Mouse (Mus musculus): ENCODE results near the gene Fam178b. TPM values are rescaled to one million over a fixed set of nuclear protein-coding genes. Genes with fewer than 3 reads are reported as not detected.

Gene Fam178b
- polyA plus RNA-seq, 1 experiment from 2014 or later, result not detected

- no peaks in the 10 kb centered on the region for H3K36me3 ChIP-seq (ENCODE audit: control insufficient read depth, insufficient read depth, low read length)
- DNase-seq (ENCODE audit: low spot score), result no peak
- H3K27me3 ChIP-seq (ENCODE audit: control insufficient read depth, insufficient read depth, low read length), result no peaks in the 10 kb centered on the region
- no peaks in the 10 kb centered on the region for H3K4me1 ChIP-seq (replicated peaks; ENCODE audit: control insufficient read depth, insufficient read depth, low read length)
- no peaks in the 10 kb centered on the region for H3K9me3 ChIP-seq (ENCODE audit: control insufficient read depth, low read length)
- 8% methylated on average over 2 of the region's 2 CpGs for WGBS
- ATAC-seq (replicated peaks; ENCODE audit: low FRiP score), result no peak
- no peak overlapping the region for H3K27ac ChIP-seq (ENCODE audit: low read depth, low read length)
- no peak overlapping the region for H3K4me2 ChIP-seq (ENCODE audit: low read depth, low read length, severe bottlenecking)
- H3K4me3 ChIP-seq (ENCODE audit: low read depth, low read length), result no peak overlapping the region
- no peak overlapping the region for H3K9ac ChIP-seq (ENCODE audit: low read length)
Observed at GRCm38 (mm10) chr1:36566425-36566824, 116.6 kb downstream of the Fam178b start.

GRCm38 (mm10) chr1:36564101-36564500, 118.9 kb downstream of the Fam178b start:
- 82% methylated on average over 6 of the region's 6 CpGs for WGBS
- H3K9me3 ChIP-seq (ENCODE audit: control insufficient read depth, low read length), result no peaks in the 10 kb centered on the region
- H3K36me3 ChIP-seq (ENCODE audit: control insufficient read depth, insufficient read depth, low read length), result no peaks in the 10 kb centered on the region
- DNase-seq (ENCODE audit: low spot score) (no peak), ATAC-seq (replicated peaks; ENCODE audit: low FRiP score) (no peak)
- H3K27ac ChIP-seq (ENCODE audit: low read depth, low read length), result no peak overlapping the region
- H3K4me1 ChIP-seq (replicated peaks; ENCODE audit: control insufficient read depth, insufficient read depth, low read length), result peaks cover under 1% of the 10 kb centered on the region
- no peak overlapping the region for H3K4me3 ChIP-seq (ENCODE audit: low read depth, low read length)
- H3K27me3 ChIP-seq (ENCODE audit: control insufficient read depth, insufficient read depth, low read length), result no peaks in the 10 kb centered on the region
- no peak overlapping the region for H3K4me2 ChIP-seq (ENCODE audit: low read depth, low read length, severe bottlenecking)
- no peak overlapping the region for H3K9ac ChIP-seq (ENCODE audit: low read length)

GRCm38 (mm10) chr1:36563632-36564031, 119.4 kb downstream of the Fam178b start:
- no peak overlapping the region for H3K9ac ChIP-seq (ENCODE audit: low read length)
- 76% methylated on average over 4 of the region's 4 CpGs for WGBS
- H3K4me1 ChIP-seq (replicated peaks; ENCODE audit: control insufficient read depth, insufficient read depth, low read length), result peaks cover 5% of the 10 kb centered on the region

GRCm38 (mm10) chr1:36563197-36563596, 119.8 kb downstream of the Fam178b start:
- Histone ChIP-seq H3K4me3 (ENCODE audit: low read depth, low read length) (no peak overlapping the region), H3K9me3 (ENCODE audit: control insufficient read depth, low read length) (no peaks in the 10 kb centered on the region), H3K27me3 (ENCODE audit: control insufficient read depth, insufficient read depth, low read length) (no peaks in the 10 kb centered on the region; the same call in 1 of the 2 replicates), H3K27ac (ENCODE audit: low read depth, low read length) (no peak overlapping the region), H3K36me3 (ENCODE audit: control insufficient read depth, insufficient read depth, low read length) (no peaks in the 10 kb centered on the region), H3K4me1 (replicated peaks; ENCODE audit: control insufficient read depth, insufficient read depth, low read length) (peaks cover 7% of the 10 kb centered on the region), H3K9ac (ENCODE audit: low read length) (no peak overlapping the region), H3K4me2 (ENCODE audit: low read depth, low read length, severe bottlenecking) (no peak overlapping the region)
- WGBS, result 82% methylated on average over 2 of the region's 2 CpGs
- ATAC-seq (replicated peaks; ENCODE audit: low FRiP score), result no peak
- no peak for DNase-seq (ENCODE audit: low spot score)

More at GRCm38 (mm10) chr1:36563632-36564031, 119.4 kb downstream of the Fam178b start:
- Histone ChIP-seq H3K9me3 (ENCODE audit: control insufficient read depth, low read length) (no peaks in the 10 kb centered on the region), H3K4me3 (ENCODE audit: low read depth, low read length) (no peak overlapping the region), H3K27ac (ENCODE audit: low read depth, low read length) (no peak overlapping the region), H3K4me2 (ENCODE audit: low read depth, low read length, severe bottlenecking) (no peak overlapping the region), H3K27me3 (ENCODE audit: control insufficient read depth, insufficient read depth, low read length) (no peaks in the 10 kb centered on the region; the same call in 1 of the 2 replicates), H3K36me3 (ENCODE audit: control insufficient read depth, insufficient read depth, low read length) (no peaks in the 10 kb centered on the region)
- ATAC-seq (replicated peaks; ENCODE audit: low FRiP score) (no peak), DNase-seq (ENCODE audit: low spot score) (no peak)

DNA sequence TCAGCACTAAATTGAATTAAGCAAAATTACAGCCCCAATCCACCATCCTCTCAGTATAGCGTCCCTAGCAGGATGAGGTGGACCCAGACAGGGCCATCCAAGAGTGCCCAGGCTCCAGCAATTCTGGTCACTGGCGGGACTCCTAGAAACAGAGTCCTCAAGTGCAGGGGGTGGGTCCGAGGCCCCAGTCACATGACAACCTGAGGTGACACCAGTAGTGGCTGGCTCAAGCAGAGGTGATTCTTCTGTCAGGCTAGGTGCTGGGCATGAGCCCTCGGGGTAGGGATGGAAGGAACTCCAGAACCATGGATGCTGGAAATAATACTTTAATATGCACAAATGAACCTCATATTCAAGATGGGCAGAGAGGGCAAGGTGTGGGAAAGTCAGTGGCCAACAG, 120.6 kb downstream of the Fam178b start:
- no peak overlapping the region for H3K4me3 ChIP-seq (ENCODE audit: low read depth, low read length)
- H3K4me1 ChIP-seq (replicated peaks; ENCODE audit: control insufficient read depth, insufficient read depth, low read length), result peaks cover 7% of the 10 kb centered on the region

DNA sequence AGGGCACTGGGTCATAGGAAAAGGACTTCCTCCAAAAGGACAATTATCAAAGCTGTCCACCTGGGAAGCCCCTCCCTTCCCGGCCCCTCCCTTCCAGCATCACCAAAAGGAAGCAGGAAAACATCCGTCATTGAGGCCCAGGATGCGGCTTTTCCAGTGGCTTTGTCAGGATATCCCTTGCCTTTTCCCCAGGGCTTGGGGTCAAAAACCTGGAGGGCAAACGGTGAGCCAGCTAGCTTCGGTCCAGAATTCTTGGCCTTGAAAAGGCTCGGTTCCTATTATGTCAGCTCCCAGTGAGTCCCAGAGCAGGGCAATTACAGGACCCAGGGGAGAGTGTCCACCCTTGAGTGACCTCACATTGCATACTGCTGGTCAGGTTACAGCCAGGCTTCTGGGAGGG, 122.1 kb downstream of the Fam178b start:
- no peak overlapping the region for H3K4me3 ChIP-seq (ENCODE audit: low read depth, low read length)
- 72% methylated on average over 6 of the region's 6 CpGs for WGBS
- H3K9ac ChIP-seq (ENCODE audit: low read length), result no peak overlapping the region
- H3K9me3 ChIP-seq (ENCODE audit: control insufficient read depth, low read length), result no peaks in the 10 kb centered on the region
- ATAC-seq (replicated peaks; ENCODE audit: low FRiP score) (no peak), DNase-seq (ENCODE audit: low spot score) (no peak)
- no peaks in the 10 kb centered on the region for H3K36me3 ChIP-seq (ENCODE audit: control insufficient read depth, insufficient read depth, low read length)
- H3K27me3 ChIP-seq (ENCODE audit: control insufficient read depth, insufficient read depth, low read length), result no peaks in the 10 kb centered on the region; the same call in 1 of the 2 replicates
- H3K4me2 ChIP-seq (ENCODE audit: low read depth, low read length, severe bottlenecking), result no peak overlapping the region
- H3K4me1 ChIP-seq (replicated peaks; ENCODE audit: control insufficient read depth, insufficient read depth, low read length), result peaks cover 7% of the 10 kb centered on the region
- H3K27ac ChIP-seq (ENCODE audit: low read depth, low read length), result no peak overlapping the region

More for the DNA sequence above, 120.6 kb downstream of the Fam178b start:
- ATAC-seq (replicated peaks; ENCODE audit: low FRiP score), result no peak
- Histone ChIP-seq H3K9me3 (ENCODE audit: control insufficient read depth, low read length) (no peaks in the 10 kb centered on the region), H3K27me3 (ENCODE audit: control insufficient read depth, insufficient read depth, low read length) (no peaks in the 10 kb centered on the region; the same call in 1 of the 2 replicates), H3K36me3 (ENCODE audit: control insufficient read depth, insufficient read depth, low read length) (no peaks in the 10 kb centered on the region), H3K27ac (ENCODE audit: low read depth, low read length) (no peak overlapping the region), H3K4me2 (ENCODE audit: low read depth, low read length, severe bottlenecking) (no peak overlapping the region), H3K9ac (ENCODE audit: low read length) (no peak overlapping the region)
- DNase-seq (ENCODE audit: low spot score), result no peak
- WGBS, result 77% methylated on average over 4 of the region's 4 CpGs

DNA sequence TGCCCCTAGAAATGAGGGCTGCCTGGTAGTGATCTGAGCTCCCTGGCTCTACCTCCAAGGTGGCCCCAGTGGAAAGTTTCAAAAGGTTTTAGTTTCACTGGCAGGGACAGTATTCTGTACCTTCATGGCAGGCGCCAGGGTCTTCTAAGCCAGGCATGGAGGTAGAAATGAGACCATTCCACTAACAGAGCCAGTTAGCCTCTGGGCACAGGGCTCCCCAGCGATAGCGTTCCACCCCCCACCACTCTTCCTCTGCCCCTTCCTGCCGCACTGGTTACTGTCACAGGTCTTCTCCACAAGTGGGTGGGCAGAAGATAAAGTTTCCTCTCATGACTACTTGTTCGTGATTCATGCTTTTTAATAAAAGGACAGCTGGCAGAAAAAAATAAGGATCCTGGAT, 123.1 kb downstream of the Fam178b start:
- no peak for ATAC-seq (replicated peaks; ENCODE audit: low FRiP score)
- no peaks in the 10 kb centered on the region; the same call in 1 of the 2 replicates for H3K27me3 ChIP-seq (ENCODE audit: control insufficient read depth, insufficient read depth, low read length)
- H3K9ac ChIP-seq (ENCODE audit: low read length), result no peak overlapping the region
- H3K9me3 ChIP-seq (ENCODE audit: control insufficient read depth, low read length), result no peaks in the 10 kb centered on the region
- H3K4me1 ChIP-seq (replicated peaks; ENCODE audit: control insufficient read depth, insufficient read depth, low read length), result peaks cover 15% of the 10 kb centered on the region
- no peak for DNase-seq (ENCODE audit: low spot score)
- no peak overlapping the region for H3K4me3 ChIP-seq (ENCODE audit: low read depth, low read length)
- H3K4me2 ChIP-seq (ENCODE audit: low read depth, low read length, severe bottlenecking), result no peak overlapping the region
- no peaks in the 10 kb centered on the region for H3K36me3 ChIP-seq (ENCODE audit: control insufficient read depth, insufficient read depth, low read length)
- H3K27ac ChIP-seq (ENCODE audit: low read depth, low read length), result no peak overlapping the region
- 72% methylated on average over 5 of the region's 5 CpGs for WGBS

- H3K4me2 ChIP-seq (ENCODE audit: low read depth, low read length, severe bottlenecking), result peak overlapping the region; percentile 99; the same call in 1 of the 2 replicates
- no peaks in the 10 kb centered on the region for H3K36me3 ChIP-seq (ENCODE audit: control insufficient read depth, insufficient read depth, low read length)
- DNase-seq (ENCODE audit: low spot score), result no peak
- H3K4me1 ChIP-seq (replicated peaks; ENCODE audit: control insufficient read depth, insufficient read depth, low read length), result peaks cover 16% of the 10 kb centered on the region
- H3K9me3 ChIP-seq (ENCODE audit: control insufficient read depth, low read length), result no peaks in the 10 kb centered on the region
- H3K27ac ChIP-seq (ENCODE audit: low read depth, low read length), result no peak overlapping the region
- 8% methylated on average over 4 of the region's 4 CpGs for WGBS
- no peak overlapping the region for H3K4me3 ChIP-seq (ENCODE audit: low read depth, low read length)
- no peaks in the 10 kb centered on the region; the same call in 1 of the 2 replicates for H3K27me3 ChIP-seq (ENCODE audit: control insufficient read depth, insufficient read depth, low read length)
- peak overlapping the region; percentile 98; the same call in 1 of the 2 replicates for H3K9ac ChIP-seq (ENCODE audit: low read length)
- no peak for ATAC-seq (replicated peaks; ENCODE audit: low FRiP score)
Observed at GRCm38 (mm10) chr1:36559256-36559655, 123.7 kb downstream of the Fam178b start.
